8 mouse cellular contexts compared by ENCODE assay signal in the genomic region with DNA sequence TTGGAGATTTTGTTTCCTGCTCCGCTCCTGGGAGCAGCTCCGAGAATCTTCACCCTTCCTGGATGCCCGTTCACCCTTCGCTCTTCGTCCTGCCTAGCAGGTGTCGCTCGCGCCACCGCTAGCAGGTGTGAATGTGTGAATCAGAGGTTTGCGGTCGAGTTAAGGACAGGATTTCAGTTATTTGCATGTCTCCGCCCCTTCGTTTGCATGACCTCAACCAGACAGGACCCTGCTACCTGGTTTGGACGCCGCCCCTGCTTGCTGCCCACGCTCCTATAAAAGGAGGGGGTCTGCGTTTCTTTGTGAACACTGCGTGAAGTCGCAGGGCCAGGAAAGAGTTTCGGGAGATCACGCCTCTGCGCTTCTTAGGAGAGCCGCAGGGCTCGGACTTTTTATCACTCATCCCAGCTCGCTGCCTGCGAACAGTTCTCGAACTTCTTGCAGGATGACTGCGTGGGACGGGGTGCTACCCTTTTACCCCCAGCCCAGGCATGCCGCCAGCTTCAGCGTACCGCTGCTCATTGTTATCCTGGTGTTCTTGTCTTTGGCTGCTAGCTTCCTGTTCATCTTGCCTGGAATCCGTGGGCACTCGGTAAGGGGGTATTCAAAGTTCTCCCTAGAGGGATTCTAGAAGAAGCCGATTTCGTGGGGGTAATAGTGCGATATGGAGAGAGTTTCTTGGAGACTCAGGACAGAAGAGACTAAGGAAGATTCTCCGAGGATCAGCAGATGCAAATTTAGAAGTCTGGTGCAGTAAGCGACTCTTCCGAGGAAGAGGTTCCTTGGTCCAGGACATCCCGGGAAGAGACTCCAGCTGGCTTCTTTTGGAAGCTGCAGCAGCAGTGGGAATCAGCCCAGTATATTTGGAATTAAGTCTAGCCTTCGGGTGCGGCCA. TPM values are rescaled to one million over a fixed set of nuclear protein-coding genes. Genes with fewer than 3 reads are reported as not detected.
DNase-seq lines count a peak whose midpoint lies in the region; ATAC-seq and TF ChIP-seq lines count a peak whose summit lies in the region.

A gene (plus strand): TSS at position 305 of the 895 bp plus-strand sequence.

- H3K4me2 ChIP-seq in midbrain, postnatal 0 days (ENCODE audit: low read depth, low read length, poor library complexity, severe bottlenecking), result peak within 1 kb of the TSS; percentile 48

- peaks cover 20% of the 10 kb centered on the region for H3K4me1 ChIP-seq in midbrain, postnatal 0 days (ENCODE audit: insufficient read depth, low read length)

- 0 out of 2 replicates have a peak within 1 kb of the TSS, but pooled peaks have one; percentile 24 for H3K9ac ChIP-seq in midbrain, postnatal 0 days (replicated peaks; ENCODE audit: low read length, poor library complexity, severe bottlenecking)

- peak; percentile 33 for ATAC-seq in CD4-positive, CD25-positive, alpha-beta regulatory T cell, adult 4 months
- no peak for ATAC-seq in midbrain, postnatal 0 days (ENCODE audit: low FRiP score)

- no peaks in the 10 kb centered on the region for H3K36me3 ChIP-seq in midbrain, postnatal 0 days (ENCODE audit: insufficient read depth, low read length)

- H3K27ac ChIP-seq in midbrain, postnatal 0 days (ENCODE audit: low read depth, low read length), result no peak within 1 kb of the TSS

- peak; percentile 21 for DNase-seq in adrenal gland, postnatal 25 days
- DNase-seq in heart, postnatal 10 days, result peak; percentile 24 to 34
- peak; percentile 44 to 47 for DNase-seq in kidney, postnatal 4 days
- no peak for DNase-seq in midbrain, postnatal 0 days (ENCODE audit: low spot score)
- DNase-seq in yolk sac, embryonic 10.5 days (ENCODE audit: low spot score), result peak; percentile 38
- DNase-seq in cerebellum, adult 11-12 months, result no peak
- DNase-seq in layer of hippocampus, adult 9-10 months (ENCODE audit: low spot score), result no peak

- peak within 1 kb of the TSS; percentile 27 for H3K4me3 ChIP-seq in midbrain, postnatal 0 days (ENCODE audit: low read depth, low read length)

- H3K27me3 ChIP-seq in midbrain, postnatal 0 days (ENCODE audit: insufficient read depth, low read length), result peaks cover 62% of the 10 kb centered on the region

- 1% methylated on average over 43 of the region's 43 CpGs for WGBS in midbrain, postnatal 0 days

- intact Hi-C loops in heart, postnatal 10 days (cut with DNase I), result no loop called here

- H3K9me3 ChIP-seq in midbrain, postnatal 0 days (ENCODE audit: low read length), result no peaks in the 10 kb centered on the region

- no peak for TF ChIP-seq CTCF in midbrain, postnatal 0 days (IDR thresholded peaks at IDR 0.05)

RNA-seq across cellular contexts. Expression of the gene that starts here (rescaled TPM):
- polyA plus RNA-seq in CD4-positive, CD25-positive, alpha-beta regulatory T cell, adult 4 months (2017; shearing (Covaris generic)), result not detected
- total RNA-seq in adrenal gland, postnatal 25 days (2021), result not detected in 2 replicates
- total RNA-seq in heart, postnatal 10 days (2021), result not detected
- total RNA-seq in midbrain, postnatal 0 days (2014; rRNA removed), result 0.49 and 0.61 TPM in 2 replicates
- 0.43 and 0.82 TPM in 2 replicates for polyA plus RNA-seq in midbrain, postnatal 0 days (2015; fragmentation: Nextera tagmentation; extraction: Ambion mirVana)

Comparison
In these comparisons a context has a peak if more than half of its experiments do, and no peak if none do; other contexts are left out.
1. Peak in ATAC-seq in CD4-positive, CD25-positive, alpha-beta regulatory T cell, adult 4 months; RNA of the gene not detected or under 1 TPM.
2. Peak in DNase-seq in adrenal gland, postnatal 25 days; RNA of the gene not detected or under 1 TPM.
3. Peak in DNase-seq in heart, postnatal 10 days; RNA of the gene not detected or under 1 TPM.
4. DNase-seq: peak in kidney, postnatal 4 days (2 of 2) and yolk sac, embryonic 10.5 days (single experiment); none in midbrain, postnatal 0 days (single experiment), cerebellum, adult 11-12 months (single experiment) and layer of hippocampus, adult 9-10 months (single experiment).